Mouse (Mus musculus) brain, embryonic 14.5 days (tissue): Measurements from ENCODE around the gene Flrt1.

ENCODE experiments used
- CTCF ChIP-seq: fragments of 200-500 bp; IDR thresholded peaks from 2 replicates; pipeline ENCODE4 v1.5.1; 2012; ENCODE audit warnings: inconsistent platforms, mild to moderate bottlenecking, moderate library complexity, borderline replicate concordance; ENCODE audit not compliant: insufficient read depth, insufficient read length; ENCODE audit errors: extremely low read depth
- POLR2A ChIP-seq: fragments of 200-500 bp; IDR thresholded peaks from 2 replicates; pipeline ENCODE4 v1.6.1; 2012; ENCODE audit warnings: mild to moderate bottlenecking, inconsistent platforms, borderline replicate concordance; ENCODE audit not compliant: poor library complexity, insufficient read depth, insufficient read length, severe bottlenecking; ENCODE audit errors: extremely low read depth

GRCm38 (mm10) chr19:7102039-7102438 lies 3.5 kb downstream of the Flrt1 start:
- TF ChIP-seq CTCF, result no peak
- TF ChIP-seq POLR2A, result no peak
